12 mouse cellular contexts compared by ENCODE assay signal in the genomic region with DNA sequence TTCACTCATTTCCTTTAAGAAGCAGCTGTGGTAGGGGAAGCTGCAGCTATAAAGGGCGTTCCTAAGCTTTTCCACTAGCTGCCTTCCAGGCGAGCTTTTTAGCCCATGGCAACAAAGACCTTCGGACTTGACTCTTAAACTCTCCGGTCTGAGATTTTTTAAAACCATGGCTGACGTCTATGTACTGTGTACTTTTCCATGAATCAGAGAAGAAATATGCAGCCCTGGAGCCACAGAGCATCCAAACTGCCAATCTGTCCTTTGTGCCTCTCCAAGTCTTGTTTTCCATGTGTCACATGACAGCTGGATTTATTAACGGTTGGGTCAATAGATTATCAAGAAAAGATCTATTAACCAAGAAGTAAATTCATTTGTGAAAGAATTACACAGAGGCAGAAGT.
DNase-seq lines count a peak whose midpoint lies in the region; ATAC-seq and TF ChIP-seq lines count a peak whose summit lies in the region.
"Had no signal": no experiment of that assay in that cellular context is flagged by ENCODE, and none has a peak within 500 bp of the region (broad histone marks: within the 10 kb centered on the region; RNA-seq: fewer than 3 reads in every experiment).

No protein-coding gene starts in this region.

- no peak overlapping the region for H3K4me2 ChIP-seq in kidney, postnatal 0 days (ENCODE audit: low read length)
- H3K4me2 ChIP-seq in stomach, embryonic 14.5 days (replicated peaks; ENCODE audit: low read depth, low read length), result no peak overlapping the region
- H3K4me2 ChIP-seq: forebrain, embryonic 15.5 days; midbrain, embryonic 15.5 days had no signal

- peaks cover 10% of the 10 kb centered on the region for H3K4me1 ChIP-seq in liver, adult 2 months (ENCODE audit: control insufficient read depth, insufficient read depth, low read length)
- H3K4me1 ChIP-seq in kidney, postnatal 0 days (replicated peaks; ENCODE audit: insufficient read depth, low read length), result peaks cover 20% of the 10 kb centered on the region
- peaks cover 34% of the 10 kb centered on the region; the same call in 1 of the 2 replicates for H3K4me1 ChIP-seq in stomach, embryonic 14.5 days (ENCODE audit: control insufficient read depth, insufficient read depth, low read length)
- peaks cover 20% of the 10 kb centered on the region for H3K4me1 ChIP-seq in thymus, adult 2 months (replicated peaks; ENCODE audit: control insufficient read depth, insufficient read depth, low read length)

- H3K4me3 ChIP-seq in liver, adult 2 months (ENCODE audit: insufficient read depth, low read depth, low read length), result no peak overlapping the region
- no peak overlapping the region for H3K4me3 ChIP-seq in kidney, postnatal 0 days (replicated peaks; ENCODE audit: low read depth, low read length)
- no peak overlapping the region for H3K4me3 ChIP-seq in stomach, embryonic 14.5 days (ENCODE audit: low read depth, low read length)
- H3K4me3 ChIP-seq in thymus, adult 2 months (ENCODE audit: control insufficient read depth, insufficient read depth, low read length), result no peak overlapping the region
- H3K4me3 ChIP-seq: forebrain, embryonic 15.5 days; midbrain, embryonic 15.5 days had no signal

- no peak for TF ChIP-seq CTCF in liver, adult 2 months (IDR thresholded peaks at IDR 0.05; ENCODE audit: low read depth, low read length)
- TF ChIP-seq CTCF in kidney, postnatal 0 days (IDR thresholded peaks at IDR 0.05; ENCODE audit: low read depth), result no peak
- TF ChIP-seq CTCF in thymus, adult 2 months (IDR thresholded peaks at IDR 0.05; ENCODE audit: borderline replicate concordance, control insufficient read depth, extremely low read depth, insufficient read depth, low read length, poor library complexity), result no peak

- H3K9ac ChIP-seq in liver, adult 2 months (ENCODE audit: low read depth, low read length), result no peak overlapping the region
- H3K9ac ChIP-seq in kidney, postnatal 0 days (ENCODE audit: low read depth, low read length), result no peak overlapping the region
- no peak overlapping the region for H3K9ac ChIP-seq in stomach, embryonic 14.5 days (replicated peaks; ENCODE audit: low read depth, low read length)
- H3K9ac ChIP-seq: forebrain, embryonic 15.5 days; midbrain, embryonic 15.5 days had no signal

- peak; percentile 78 for DNase-seq in liver, adult 2 months (ENCODE audit: extremely low read depth, low read depth, low spot score)
- no peak for DNase-seq in liver
- DNase-seq in heart, adult 9 months (ENCODE audit: low spot score in 2 of 2), result peak; percentile 76
- peak; percentile 85 for DNase-seq in kidney, postnatal 0 days (ENCODE audit: low spot score)
- DNase-seq in layer of hippocampus, adult 8-10 months (ENCODE audit: low spot score in 2 of 2), result no peak
- DNase-seq in thymus, adult 2 months, result no peak
- no peak for DNase-seq in right cerebral cortex, adult 18-20 months
- DNase-seq: cerebellum, adult 11 months; right cerebral cortex, postnatal 14 days had no signal

- H3K27ac ChIP-seq in liver, adult 2 months (replicated peaks; ENCODE audit: insufficient read depth, low read depth, low read length), result no peak overlapping the region
- 0 out of 2 replicates have a peak overlapping the region, but pooled peaks have one; percentile 37 for H3K27ac ChIP-seq in kidney, postnatal 0 days
- H3K27ac ChIP-seq in stomach, embryonic 14.5 days (ENCODE audit: low read length), result peak overlapping the region; percentile 7; the same call in 1 of the 2 replicates
- no peak overlapping the region for H3K27ac ChIP-seq in thymus, adult 2 months (ENCODE audit: control insufficient read depth, insufficient read depth, low read length)
- H3K27ac ChIP-seq: forebrain, embryonic 15.5 days; midbrain, embryonic 15.5 days had no signal

- no peaks in the 10 kb centered on the region for H3K79me2 ChIP-seq in liver, adult 2 months (ENCODE audit: control insufficient read depth, insufficient read depth, low read length)

- no peaks in the 10 kb centered on the region for H3K36me3 ChIP-seq in liver, adult 2 months (ENCODE audit: control insufficient read depth, insufficient read depth, low read length)
- no peaks in the 10 kb centered on the region for H3K36me3 ChIP-seq in kidney, postnatal 0 days (ENCODE audit: insufficient read depth, low read length)
- H3K36me3 ChIP-seq in stomach, embryonic 14.5 days (ENCODE audit: control insufficient read depth, insufficient read depth, low read length), result no peaks in the 10 kb centered on the region
- no peaks in the 10 kb centered on the region for H3K36me3 ChIP-seq in thymus, adult 2 months (ENCODE audit: control insufficient read depth, insufficient read depth, low read length)
- H3K36me3 ChIP-seq: forebrain, embryonic 15.5 days; midbrain, embryonic 15.5 days had no signal

- whole genome bisulfite sequencing in liver, adult 2 months, result 15% methylated on average over 6 of the region's 6 CpGs
- WGBS in kidney, postnatal 0 days, result 28% methylated on average over 6 of the region's 6 CpGs
- WGBS in stomach, embryonic 14.5 days, result 23% methylated on average over 6 of the region's 6 CpGs
- 78% methylated on average over 6 of the region's 6 CpGs for WGBS in thymus, adult 2 months

- ATAC-seq in kidney, postnatal 0 days (replicated peaks; ENCODE audit: low FRiP score, low read depth), result 0 out of 2 replicates have a peak, but pooled peaks have one; percentile 27
- peak; percentile 40; the same call in 1 of the 2 replicates for ATAC-seq in stomach, embryonic 14.5 days (ENCODE audit: insufficient number of reproducible peaks, insufficient read depth, low FRiP score, low read depth)
- ATAC-seq: forebrain, embryonic 15.5 days; midbrain, embryonic 15.5 days had no signal

- TF ChIP-seq POLR2A in liver, adult 2 months (IDR thresholded peaks at IDR 0.05; ENCODE audit: extremely low read depth, insufficient read depth, low read length), result no peak
- no peak for TF ChIP-seq POLR2A in thymus, adult 2 months (IDR thresholded peaks at IDR 0.05; ENCODE audit: control insufficient read depth, extremely low read depth, insufficient read depth, low read length, poor library complexity)

- H3K27me3 ChIP-seq in liver, adult 2 months (ENCODE audit: control insufficient read depth, insufficient read depth, low read length), result no peaks in the 10 kb centered on the region
- H3K27me3 ChIP-seq in kidney, postnatal 0 days (ENCODE audit: insufficient read depth, low read length), result no peaks in the 10 kb centered on the region
- H3K27me3 ChIP-seq in stomach, embryonic 14.5 days (ENCODE audit: control insufficient read depth, insufficient read depth, low read length), result no peaks in the 10 kb centered on the region
- no peaks in the 10 kb centered on the region for H3K27me3 ChIP-seq in thymus, adult 2 months (ENCODE audit: control insufficient read depth, insufficient read depth, low read length)
- H3K27me3 ChIP-seq: forebrain, embryonic 15.5 days; midbrain, embryonic 15.5 days had no signal

- H3K9me3 ChIP-seq in kidney, postnatal 0 days (replicated peaks; ENCODE audit: low read length), result no peaks in the 10 kb centered on the region
- H3K9me3 ChIP-seq in stomach, embryonic 14.5 days (ENCODE audit: control insufficient read depth, low read depth, low read length), result no peaks in the 10 kb centered on the region
- H3K9me3 ChIP-seq: forebrain, embryonic 15.5 days; midbrain, embryonic 15.5 days had no signal

Comparison
In these comparisons a context has a peak if more than half of its experiments do, and no peak if none do; other contexts are left out.
1. DNase-seq: peak in liver, adult 2 months (single experiment), heart, adult 9 months (2 of 2) and kidney, postnatal 0 days (single experiment); none in liver (single experiment), layer of hippocampus, adult 8-10 months (0 of 2), thymus, adult 2 months (single experiment) and right cerebral cortex, adult 18-20 months (single experiment).
2. H3K27ac ChIP-seq: peak in kidney, postnatal 0 days (single experiment) and stomach, embryonic 14.5 days (single experiment); none in liver, adult 2 months (single experiment) and thymus, adult 2 months (single experiment).